Mouse (Mus musculus): ENCODE data around the gene Cd3g. TPM values are rescaled to one million over a fixed set of nuclear protein-coding genes. Genes with fewer than 3 reads are reported as not detected.

The Cd3g gene
- total and polyA plus RNA-seq, 3 experiments, result 0.10 to 0.22 TPM; not detected in 1

DNA sequence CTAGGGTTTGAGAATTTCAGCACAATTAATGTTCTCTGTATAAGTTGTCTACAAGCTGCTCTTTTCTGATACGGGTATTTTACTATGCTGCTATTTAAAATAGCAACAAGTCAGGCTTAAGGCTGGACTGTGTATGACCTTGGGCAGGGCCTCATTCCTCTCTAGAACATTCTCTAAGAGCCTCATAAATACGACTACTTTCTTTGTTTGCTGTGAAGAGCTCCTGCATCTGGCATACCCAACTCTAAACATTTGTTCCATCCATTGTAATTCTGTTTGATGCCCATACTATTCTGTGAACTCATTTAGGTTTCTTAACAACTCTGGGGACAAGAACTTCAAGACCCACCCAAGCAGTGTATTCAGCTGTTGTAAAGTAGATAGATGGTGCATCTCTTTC lies 2.8 kb upstream of the Cd3g start:
- Histone ChIP-seq H3K4me1 (ENCODE audit: insufficient read depth, low read depth, low read length) (peaks cover 9% of the 10 kb centered on the region), H3K36me3 (replicated peaks) (no peaks in the 10 kb centered on the region), H3K4me3 (ENCODE audit: low read depth, low read length) (no peak overlapping the region), H3K9me3 (replicated peaks) (no peaks in the 10 kb centered on the region), H3K27me3 (ENCODE audit: insufficient read depth, low read length) (peaks cover 31% of the 10 kb centered on the region)
- no peak for TF ChIP-seq TAL1 (conservative IDR thresholded peaks at IDR 0.05; ENCODE audit: low read depth, low read length)
- TF ChIP-seq GATA1 (IDR thresholded peaks at IDR 0.05; ENCODE audit: borderline replicate concordance, low read length), result no peak
- TF ChIP-seq CTCF (IDR thresholded peaks at IDR 0.05; ENCODE audit: low read depth, low read length), result no peak
- ATAC-seq (ENCODE audit: extremely low read depth, insufficient number of reproducible peaks, low FRiP score, poor library complexity, severe bottlenecking) (no peak), DNase-seq (ENCODE audit: low spot score) (no peak)

DNA sequence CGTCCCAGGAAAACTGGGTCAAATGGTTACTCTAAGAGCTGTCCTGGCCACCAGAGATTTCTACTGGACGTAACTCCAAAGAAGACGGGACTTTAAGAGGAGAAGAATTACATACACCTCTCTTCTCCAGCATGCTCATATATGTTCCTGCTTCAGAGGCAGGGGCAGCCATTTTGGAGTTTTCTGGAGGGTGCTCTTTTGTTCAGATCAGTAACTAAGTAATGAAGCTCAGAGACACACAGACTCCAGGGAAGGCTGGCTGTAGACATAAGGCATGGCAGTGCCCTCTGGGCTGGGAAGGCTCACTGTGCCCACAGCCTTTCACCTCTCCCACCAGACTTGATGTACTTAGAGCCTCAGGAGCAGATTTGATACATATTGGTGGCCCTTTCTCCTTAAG lies 2.3 kb upstream of the Cd3g start:
- H3K27me3 ChIP-seq (ENCODE audit: insufficient read depth, low read length), result peaks cover 31% of the 10 kb centered on the region
- H3K9me3 ChIP-seq (replicated peaks), result no peaks in the 10 kb centered on the region
- TF ChIP-seq GATA2 (IDR thresholded peaks at IDR 0.05; ENCODE audit: borderline replicate concordance, low read depth, low read length), result no peak
- TF ChIP-seq CTCF (IDR thresholded peaks at IDR 0.05; ENCODE audit: low read depth, low read length), result no peak
- no peak for TF ChIP-seq GATA1 (IDR thresholded peaks at IDR 0.05; ENCODE audit: borderline replicate concordance, low read length)
- TF ChIP-seq TAL1 (conservative IDR thresholded peaks at IDR 0.05; ENCODE audit: low read depth, low read length), result no peak
- no peak for TF ChIP-seq POLR2AphosphoS5 (IDR thresholded peaks at IDR 0.05; ENCODE audit: insufficient replicate concordance, low read depth, low read length)
- H3K4me3 ChIP-seq (ENCODE audit: low read depth, low read length), result no peak overlapping the region
- DNase-seq (ENCODE audit: low spot score) (no peak), ATAC-seq (ENCODE audit: extremely low read depth, insufficient number of reproducible peaks, low FRiP score, poor library complexity, severe bottlenecking) (no peak)
- peaks cover 9% of the 10 kb centered on the region for H3K4me1 ChIP-seq (ENCODE audit: insufficient read depth, low read depth, low read length)
- no peaks in the 10 kb centered on the region for H3K36me3 ChIP-seq (replicated peaks)

DNA sequence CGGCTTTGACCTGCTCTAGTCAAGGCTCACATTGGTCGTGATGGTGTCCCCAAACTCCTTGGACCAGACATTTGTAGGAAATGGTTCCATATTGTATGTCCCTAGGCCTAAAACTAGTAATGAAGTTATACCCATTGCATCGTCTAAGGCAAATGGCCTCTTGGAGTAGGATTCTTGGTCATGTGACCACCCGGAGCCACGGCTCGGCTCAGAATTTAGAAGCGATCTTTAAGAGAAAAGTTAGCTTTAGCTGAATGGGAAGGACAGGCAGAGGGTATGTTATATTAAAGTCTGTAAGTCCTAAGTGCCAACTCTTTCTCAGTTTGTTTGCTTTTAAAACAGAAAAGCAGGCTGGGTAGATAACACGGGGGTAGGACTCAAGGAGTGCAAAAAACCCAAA lies 1.9 kb upstream of the Cd3g start:
- peaks cover 31% of the 10 kb centered on the region for H3K27me3 ChIP-seq (ENCODE audit: insufficient read depth, low read length)
- H3K36me3 ChIP-seq (replicated peaks), result no peaks in the 10 kb centered on the region
- DNase-seq (ENCODE audit: low spot score) (no peak), ATAC-seq (ENCODE audit: extremely low read depth, insufficient number of reproducible peaks, low FRiP score, poor library complexity, severe bottlenecking) (no peak)
- TF ChIP-seq CTCF (IDR thresholded peaks at IDR 0.05; ENCODE audit: low read depth, low read length) (no peak), POLR2AphosphoS5 (IDR thresholded peaks at IDR 0.05; ENCODE audit: insufficient replicate concordance, low read depth, low read length) (no peak), GATA1 (IDR thresholded peaks at IDR 0.05; ENCODE audit: borderline replicate concordance, low read length) (no peak), TAL1 (conservative IDR thresholded peaks at IDR 0.05; ENCODE audit: low read depth, low read length) (no peak), GATA2 (IDR thresholded peaks at IDR 0.05; ENCODE audit: borderline replicate concordance, low read depth, low read length) (no peak)
- peaks cover 9% of the 10 kb centered on the region for H3K4me1 ChIP-seq (ENCODE audit: insufficient read depth, low read depth, low read length)
- H3K4me3 ChIP-seq (ENCODE audit: low read depth, low read length), result no peak overlapping the region
- H3K9me3 ChIP-seq (replicated peaks), result no peaks in the 10 kb centered on the region

GRCm38 (mm10) chr9:44981676-44982075 lies 1.4 kb upstream of the Cd3g start, which contains the start of gene Cd3d:
TSS of gene Cd3d (plus strand) at chr9:44981786.
- Histone ChIP-seq H3K9me3 (replicated peaks) (no peaks in the 10 kb centered on the region), H3K4me3 (ENCODE audit: low read depth, low read length) (no peak within 1 kb of the TSS), H3K4me1 (ENCODE audit: insufficient read depth, low read depth, low read length) (peaks cover 9% of the 10 kb centered on the region), H3K36me3 (replicated peaks) (no peaks in the 10 kb centered on the region), H3K27me3 (ENCODE audit: insufficient read depth, low read length) (peaks cover 31% of the 10 kb centered on the region)
- no peak for ATAC-seq (ENCODE audit: extremely low read depth, insufficient number of reproducible peaks, low FRiP score, poor library complexity, severe bottlenecking)
- no peak for DNase-seq (ENCODE audit: low spot score)
- TF ChIP-seq GATA2 (IDR thresholded peaks at IDR 0.05; ENCODE audit: borderline replicate concordance, low read depth, low read length), result no peak
- no peak for TF ChIP-seq CTCF (IDR thresholded peaks at IDR 0.05; ENCODE audit: low read depth, low read length)
- no peak for TF ChIP-seq GATA1 (IDR thresholded peaks at IDR 0.05; ENCODE audit: borderline replicate concordance, low read length)
- TF ChIP-seq POLR2AphosphoS5 (IDR thresholded peaks at IDR 0.05; ENCODE audit: insufficient replicate concordance, low read depth, low read length), result no peak
- TF ChIP-seq TAL1 (conservative IDR thresholded peaks at IDR 0.05; ENCODE audit: low read depth, low read length), result no peak

DNA sequence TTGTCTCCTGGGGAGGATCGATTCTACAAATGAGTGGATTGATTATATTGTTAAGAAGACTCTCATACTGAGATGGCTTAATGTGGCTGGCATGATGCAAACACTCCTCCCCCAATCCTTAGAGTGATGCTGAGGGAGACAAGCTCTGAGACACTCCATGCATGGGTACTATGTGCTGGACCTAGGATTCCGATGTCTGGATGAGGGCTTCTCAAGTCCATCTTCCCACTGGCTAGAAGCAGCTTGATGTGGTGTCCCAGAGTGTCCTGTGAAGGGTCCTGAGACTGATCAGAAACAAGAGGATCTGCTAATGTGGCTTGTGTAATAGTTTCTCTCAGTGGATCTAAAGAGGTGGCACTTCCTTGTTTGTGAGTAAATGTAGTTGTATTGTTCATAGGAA lies 873 bp upstream of the Cd3g start:
- Histone ChIP-seq H3K4me3 (ENCODE audit: low read depth, low read length) (no peak overlapping the region), H3K36me3 (replicated peaks) (no peaks in the 10 kb centered on the region), H3K27me3 (ENCODE audit: insufficient read depth, low read length) (peaks cover 29% of the 10 kb centered on the region), H3K9me3 (replicated peaks) (no peaks in the 10 kb centered on the region), H3K4me1 (ENCODE audit: insufficient read depth, low read depth, low read length) (peaks cover 9% of the 10 kb centered on the region)
- DNase-seq (ENCODE audit: low spot score) (no peak), ATAC-seq (ENCODE audit: extremely low read depth, insufficient number of reproducible peaks, low FRiP score, poor library complexity, severe bottlenecking) (no peak)
- no peak for TF ChIP-seq CTCF (IDR thresholded peaks at IDR 0.05; ENCODE audit: low read depth, low read length)
- TF ChIP-seq GATA1 (IDR thresholded peaks at IDR 0.05; ENCODE audit: borderline replicate concordance, low read length), result no peak
- TF ChIP-seq TAL1 (conservative IDR thresholded peaks at IDR 0.05; ENCODE audit: low read depth, low read length), result no peak
- TF ChIP-seq POLR2AphosphoS5 (IDR thresholded peaks at IDR 0.05; ENCODE audit: insufficient replicate concordance, low read depth, low read length), result no peak
- TF ChIP-seq GATA2 (IDR thresholded peaks at IDR 0.05; ENCODE audit: borderline replicate concordance, low read depth, low read length), result no peak

- no peak overlapping the region for H3K4me3 ChIP-seq (ENCODE audit: low read depth, low read length)
- H3K27me3 ChIP-seq (ENCODE audit: insufficient read depth, low read length), result peaks cover 26% of the 10 kb centered on the region
- no peak for DNase-seq (ENCODE audit: low spot score)
- peaks cover 9% of the 10 kb centered on the region for H3K4me1 ChIP-seq (ENCODE audit: insufficient read depth, low read depth, low read length)
- no peak for TF ChIP-seq TAL1 (conservative IDR thresholded peaks at IDR 0.05; ENCODE audit: low read depth, low read length)
- no peak for TF ChIP-seq GATA2 (IDR thresholded peaks at IDR 0.05; ENCODE audit: borderline replicate concordance, low read depth, low read length)
- TF ChIP-seq POLR2AphosphoS5 (IDR thresholded peaks at IDR 0.05; ENCODE audit: insufficient replicate concordance, low read depth, low read length), result no peak
- TF ChIP-seq GATA1 (IDR thresholded peaks at IDR 0.05; ENCODE audit: borderline replicate concordance, low read length), result no peak
- no peak for TF ChIP-seq CTCF (IDR thresholded peaks at IDR 0.05; ENCODE audit: low read depth, low read length)
- no peaks in the 10 kb centered on the region for H3K36me3 ChIP-seq (replicated peaks)
- no peaks in the 10 kb centered on the region for H3K9me3 ChIP-seq (replicated peaks)
- no peak for ATAC-seq (ENCODE audit: extremely low read depth, insufficient number of reproducible peaks, low FRiP score, poor library complexity, severe bottlenecking)
Observed at GRCm38 (mm10) chr9:44979806-44980205, 425 bp downstream of the Cd3g start.
